Mouse (Mus musculus): ENCODE data around the gene Elmo1.

GRCm38 (mm10) chr13:20217453-20218090, 127.2 kb downstream of the Elmo1 start:
- TF ChIP-seq POLR2A (IDR thresholded peaks at IDR 0.05; ENCODE audit: extremely low read depth, insufficient read depth, low read length), result no peak
- no peak for TF ChIP-seq CTCF (IDR thresholded peaks at IDR 0.05; ENCODE audit: extremely low read depth, insufficient read depth, low read length)

Data from cortical plate, adult 2 months (tissue).